8 mouse cellular contexts compared by ENCODE assay signal in genomic region chr11:57950989-57951388, GRCm38 (mm10). TPM values are rescaled to one million over a fixed set of nuclear protein-coding genes. Genes with fewer than 3 reads are reported as not detected.
DNase-seq lines count a peak whose midpoint lies in the region; ATAC-seq and TF ChIP-seq lines count a peak whose summit lies in the region.

No protein-coding gene starts in this region.

- no peak overlapping the region for H3K4me3 ChIP-seq in kidney, adult 2 months (ENCODE audit: insufficient read depth, low read depth, low read length)
- H3K4me3 ChIP-seq in liver, embryonic 15.5 days (replicated peaks), result no peak overlapping the region

- TF ChIP-seq POLR2A in kidney, adult 2 months (IDR thresholded peaks at IDR 0.05; ENCODE audit: low read depth, low read length), result no peak

- ATAC-seq in liver, embryonic 15.5 days (ENCODE audit: insufficient read depth), result no peak

- H3K9ac ChIP-seq in liver, embryonic 15.5 days, result peak overlapping the region; percentile 33; the same call in 1 of the 2 replicates

- H3K27ac ChIP-seq in kidney, adult 2 months (ENCODE audit: insufficient read depth, low read depth, low read length), result no peak overlapping the region
- peak overlapping the region; percentile 97 for H3K27ac ChIP-seq in liver, embryonic 15.5 days (replicated peaks)

- H3K4me2 ChIP-seq in liver, embryonic 15.5 days, result peak overlapping the region; percentile 40

- H3K36me3 ChIP-seq in kidney, adult 2 months (ENCODE audit: control insufficient read depth, insufficient read depth, low read length), result no peaks in the 10 kb centered on the region
- H3K36me3 ChIP-seq in liver, embryonic 15.5 days (replicated peaks), result no peaks in the 10 kb centered on the region

- WGBS in kidney, adult 2 months, result under 1% methylated on average over 4 of the region's 4 CpGs
- WGBS in liver, embryonic 15.5 days (ENCODE audit: insufficient replicate concordance), result 1% methylated on average over 4 of the region's 4 CpGs

- H3K4me1 ChIP-seq in kidney, adult 2 months (ENCODE audit: control insufficient read depth, insufficient read depth, low read length), result no peaks in the 10 kb centered on the region
- H3K4me1 ChIP-seq in liver, embryonic 15.5 days (replicated peaks), result peaks cover 62% of the 10 kb centered on the region

- H3K27me3 ChIP-seq in kidney, adult 2 months (replicated peaks; ENCODE audit: control insufficient read depth, insufficient read depth, low read length), result no peaks in the 10 kb centered on the region
- H3K27me3 ChIP-seq in liver, embryonic 15.5 days, result no peaks in the 10 kb centered on the region

- no peaks in the 10 kb centered on the region for H3K9me3 ChIP-seq in liver, embryonic 15.5 days (replicated peaks)

- peak; percentile 59 for DNase-seq in kidney, adult 2 months
- DNase-seq in kidney, adult 18-20 months, result no peak
- DNase-seq in CD4-positive, CD25-positive, alpha-beta regulatory T cell, adult 2 months (ENCODE audit: low read depth, low spot score), result peak; percentile 89
- peak; percentile 87 for DNase-seq in NIH3T3 (ENCODE audit: low read depth)
- peak; percentile 65 for DNase-seq in embryo, embryonic 9.5 days (ENCODE audit: extremely low spot score)
- DNase-seq in thymus, postnatal 14 days, result peak; percentile 63
- DNase-seq in adrenal gland, adult 2 months, result no peak

- peak; percentile 30; the same call in 1 of the 2 replicates for TF ChIP-seq CTCF in kidney, adult 2 months (conservative IDR thresholded peaks at IDR 0.05; ENCODE audit: insufficient read depth, insufficient read length, low read depth, low read length)

RNA-seq across cellular contexts. Expression of gene Larp1, which starts 57.9 kb away (rescaled TPM):
- 35.3 and 36.8 TPM in 2 replicates for polyA plus RNA-seq in kidney, adult 2 months (2012; rRNA removed)
- 17.3 and 19.8 TPM in 2 replicates for polyA plus RNA-seq in liver, embryonic 15.5 days (2015; fragmentation: Nextera tagmentation; extraction: Ambion mirVana)
- total RNA-seq in adrenal gland, adult 2 months (2021), result 100 to 1,000 TPM in 1 of 2 experiments, 10 to 100 TPM in 1; 75.1 to 137 TPM
- polyA plus RNA-seq in adrenal gland, adult 2 months (2012; rRNA removed), result 34.1 and 39.8 TPM in 2 replicates

Comparison
In these comparisons a context has a peak if more than half of its experiments do, and no peak if none do; other contexts are left out.
1. DNase-seq: peak in kidney, adult 2 months (single experiment), CD4-positive, CD25-positive, alpha-beta regulatory T cell, adult 2 months (single experiment), NIH3T3 (single experiment), embryo, embryonic 9.5 days (single experiment) and thymus, postnatal 14 days (single experiment); none in kidney, adult 18-20 months (single experiment) and adrenal gland, adult 2 months (single experiment).